Mouse (Mus musculus): ENCODE results near the gene Mrpl41. TPM values are rescaled to one million over a fixed set of nuclear protein-coding genes. Genes with fewer than 3 reads are reported as not detected.

Mrpl41 gene
- total RNA-seq, 1 experiment from 2014 or later, result 67.4 TPM

DNA sequence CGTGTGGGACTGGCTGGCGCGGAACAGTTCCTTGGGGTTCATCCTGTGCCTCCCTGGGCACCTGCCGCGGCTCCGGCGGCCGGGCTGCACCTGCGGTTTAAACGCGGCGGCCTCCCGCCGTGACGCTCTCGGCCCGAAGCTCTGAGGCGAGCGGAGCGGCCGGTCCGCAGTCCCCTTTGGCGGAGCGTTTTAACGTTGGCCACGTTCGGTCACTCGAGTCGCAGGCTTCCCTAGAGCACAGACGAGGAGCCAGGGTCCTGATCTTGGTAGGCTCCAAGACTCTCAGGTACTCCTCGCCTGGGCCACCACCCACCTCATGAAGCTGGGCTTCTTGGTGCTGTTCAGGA lies 24.7 kb downstream of the Mrpl41 start:
- peak in 1 of 2 experiments; percentile 7; a peak in 1 of 4 replicates for ATAC-seq (replicated peaks in 1 of 2; ENCODE audit: insufficient read depth in 1 of 2, low FRiP score in 2 of 2, low TSS enrichment in 1 of 2, low read depth in 1 of 2, poor library complexity in 2 of 2, severe bottlenecking in 2 of 2)

DNA sequence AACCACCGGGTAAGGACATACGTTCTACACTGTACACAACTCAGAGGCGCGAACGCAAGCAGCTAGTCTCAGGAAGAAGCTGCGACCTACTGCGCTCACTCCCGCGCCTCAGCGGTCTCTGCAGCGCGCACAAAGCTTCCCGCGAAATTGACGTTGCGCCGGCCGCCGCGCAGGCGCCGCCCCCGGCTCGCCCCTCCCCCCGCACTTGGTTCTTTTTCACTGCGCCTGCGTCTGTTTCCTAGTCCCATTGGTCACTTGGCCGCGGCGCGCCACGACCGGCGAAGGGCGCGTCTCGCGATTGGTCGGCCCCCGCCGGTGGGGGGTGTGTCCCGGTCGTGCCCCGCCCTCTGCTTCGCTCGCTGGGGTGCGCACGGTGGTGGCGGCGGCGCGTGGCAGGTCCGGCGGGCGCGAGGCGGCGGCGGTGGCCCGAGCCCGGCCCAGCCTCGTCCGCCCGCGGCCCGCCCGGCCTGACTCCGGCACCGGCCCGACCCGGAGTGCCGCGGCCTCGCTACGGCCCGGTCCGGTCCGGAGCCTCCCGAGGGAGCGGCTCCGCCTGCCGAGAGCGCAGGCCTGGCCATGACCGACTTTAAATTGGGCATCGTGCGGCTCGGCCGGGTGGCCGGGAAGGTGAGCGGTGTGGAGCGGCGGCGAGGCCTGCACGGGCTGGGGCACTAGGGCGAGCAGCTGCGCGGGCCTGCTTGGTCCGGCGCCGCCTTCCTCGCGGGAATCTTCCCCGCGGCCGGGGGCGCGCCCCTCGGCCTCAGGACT lies 25.3 kb downstream of the Mrpl41 start, which contains the start of gene Zmynd19:
Gene Zmynd19, plus strand, starts transcription at position 372 of the 768 bp plus-strand sequence.
- ATAC-seq (replicated peaks in 1 of 2; ENCODE audit: insufficient read depth in 1 of 2, low FRiP score in 2 of 2, low TSS enrichment in 1 of 2, low read depth in 1 of 2, poor library complexity in 2 of 2, severe bottlenecking in 2 of 2), result peak; percentile 84 to 98

DNA sequence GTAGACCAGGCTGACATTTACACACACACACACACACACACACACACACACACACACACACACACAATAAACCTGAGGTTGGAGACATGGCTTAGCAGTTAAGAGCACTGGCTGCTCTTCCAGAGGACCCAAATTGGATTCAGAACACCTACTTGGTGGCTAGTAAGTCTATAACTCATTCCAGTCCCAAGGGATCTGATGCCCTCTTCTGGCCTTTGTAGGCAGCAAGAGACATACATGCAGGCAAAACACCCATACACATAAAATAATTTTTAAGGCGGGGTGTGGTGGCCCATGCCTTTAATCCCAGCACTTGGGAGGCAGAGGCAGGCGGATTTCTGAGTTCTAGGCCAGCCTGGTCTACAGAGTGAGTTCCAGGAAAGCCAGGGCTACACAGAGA lies 30.6 kb downstream of the Mrpl41 start:
- peak; percentile 58 to 71; a peak in 3 of 4 replicates for ATAC-seq (replicated peaks in 1 of 2; ENCODE audit: insufficient read depth in 1 of 2, low FRiP score in 2 of 2, low TSS enrichment in 1 of 2, low read depth in 1 of 2, poor library complexity in 2 of 2, severe bottlenecking in 2 of 2)

DNA sequence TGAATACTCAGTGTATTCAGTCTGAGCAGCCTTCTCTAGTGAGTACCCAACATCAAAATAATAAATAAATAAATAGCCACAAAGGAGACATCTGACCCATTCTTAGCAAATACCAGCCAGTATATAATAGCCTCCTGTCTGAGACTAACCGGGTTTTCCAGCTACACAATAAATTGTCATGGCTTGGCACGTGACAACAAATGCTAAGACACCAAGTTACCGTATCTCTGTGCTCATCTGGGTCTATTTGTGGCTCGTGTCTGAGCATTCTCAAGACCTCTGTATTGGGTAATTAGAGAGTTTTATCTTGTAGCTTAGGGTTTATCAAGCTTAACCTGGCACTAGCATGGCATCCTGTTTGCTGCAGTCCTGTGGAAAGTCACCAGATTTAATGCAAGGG lies 32.8 kb downstream of the Mrpl41 start:
- no peak for ATAC-seq (replicated peaks in 1 of 2; ENCODE audit: insufficient read depth in 1 of 2, low FRiP score in 2 of 2, low TSS enrichment in 1 of 2, low read depth in 1 of 2, poor library complexity in 2 of 2, severe bottlenecking in 2 of 2)

DNA sequence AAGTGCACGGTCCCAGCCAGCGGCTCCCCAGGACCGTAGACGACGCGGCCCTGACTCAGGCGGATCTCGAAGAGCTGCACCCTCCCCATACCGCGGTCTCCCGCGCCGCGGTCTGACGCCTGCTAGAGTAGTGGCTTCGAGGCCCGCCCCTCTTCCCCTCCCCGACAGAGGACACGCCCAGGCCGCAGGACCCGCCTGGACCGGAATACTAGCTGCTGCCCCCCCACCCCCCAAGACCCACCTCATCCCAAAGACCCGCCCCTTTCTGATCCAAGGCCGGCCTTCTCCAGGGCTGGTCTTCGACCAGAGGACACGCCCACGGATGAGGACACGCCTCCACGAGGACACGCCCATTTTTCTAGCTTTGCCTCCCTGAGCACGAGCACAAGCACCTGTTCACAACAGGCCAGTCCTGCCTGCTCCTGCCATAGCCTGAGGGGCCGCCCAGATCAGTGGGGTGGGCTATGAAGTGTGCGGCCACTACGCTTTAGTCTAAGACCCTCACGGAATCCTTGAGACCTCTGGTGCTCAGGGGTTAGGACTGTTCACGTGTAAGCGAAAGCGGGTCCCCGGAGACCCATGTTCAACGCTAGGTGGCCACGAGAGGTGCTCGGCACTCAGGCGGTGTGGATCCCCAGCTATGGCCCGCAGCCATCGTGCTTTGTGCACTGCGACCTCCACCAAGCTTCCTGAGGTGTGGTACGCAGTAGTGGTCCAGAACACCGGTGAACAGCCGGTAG lies 39.7 kb downstream of the Mrpl41 start, which contains the start of gene Arrdc1:
Gene Arrdc1, minus strand, starts transcription at position 196 of the 740 bp plus-strand sequence.
- peak; percentile 90 to 93 for ATAC-seq (replicated peaks in 1 of 2; ENCODE audit: insufficient read depth in 1 of 2, low FRiP score in 2 of 2, low TSS enrichment in 1 of 2, low read depth in 1 of 2, poor library complexity in 2 of 2, severe bottlenecking in 2 of 2)

DNA sequence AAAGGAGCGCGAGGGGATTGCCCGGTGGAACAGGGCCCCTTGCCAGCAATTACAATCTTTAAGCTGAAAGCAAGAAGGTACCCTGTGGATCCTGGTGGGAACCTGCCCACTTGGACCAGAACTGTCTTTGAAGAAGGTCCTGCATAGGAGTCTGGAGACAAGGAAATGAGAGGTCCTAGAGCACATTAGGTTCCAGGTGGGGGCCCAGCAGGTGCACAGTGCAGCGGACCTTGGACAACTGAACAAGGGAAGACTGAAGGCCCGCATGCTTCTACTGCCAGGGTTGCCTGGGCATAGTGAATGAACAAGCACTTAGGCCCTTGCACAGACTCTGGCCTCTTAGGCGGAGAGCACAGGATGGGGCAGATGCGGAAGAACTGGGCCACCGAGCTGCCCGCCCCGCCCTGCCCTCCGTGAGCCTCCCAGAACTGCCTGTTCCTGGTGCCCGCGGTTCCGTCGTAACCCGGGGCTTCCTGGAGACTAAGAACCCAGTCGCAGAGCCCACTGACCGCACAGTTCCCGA lies 40.4 kb downstream of the Mrpl41 start:
- peak; percentile 54 to 63 for ATAC-seq (replicated peaks in 1 of 2; ENCODE audit: insufficient read depth in 1 of 2, low FRiP score in 2 of 2, low TSS enrichment in 1 of 2, low read depth in 1 of 2, poor library complexity in 2 of 2, severe bottlenecking in 2 of 2)

DNA sequence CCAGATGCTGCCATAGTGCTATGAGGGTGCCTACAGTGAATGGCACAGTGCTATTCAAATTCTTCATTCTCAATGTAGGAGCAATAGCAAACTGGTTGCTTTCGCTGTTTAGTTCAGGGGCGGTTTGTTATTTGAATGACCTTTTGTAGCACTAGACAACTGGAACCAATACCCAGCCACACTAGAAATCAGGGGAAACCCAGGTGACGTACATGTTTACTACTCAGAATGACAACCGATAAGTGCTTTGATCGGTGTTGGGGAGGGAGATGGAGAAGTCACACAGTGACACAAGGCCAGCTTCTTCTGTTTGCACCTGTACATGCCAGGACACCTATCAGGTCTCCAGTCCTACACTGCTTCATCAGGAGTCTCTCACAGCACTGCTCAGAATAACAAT lies 45.3 kb downstream of the Mrpl41 start:
- no peak for ATAC-seq (replicated peaks in 1 of 2; ENCODE audit: insufficient read depth in 1 of 2, low FRiP score in 2 of 2, low TSS enrichment in 1 of 2, low read depth in 1 of 2, poor library complexity in 2 of 2, severe bottlenecking in 2 of 2)

DNA sequence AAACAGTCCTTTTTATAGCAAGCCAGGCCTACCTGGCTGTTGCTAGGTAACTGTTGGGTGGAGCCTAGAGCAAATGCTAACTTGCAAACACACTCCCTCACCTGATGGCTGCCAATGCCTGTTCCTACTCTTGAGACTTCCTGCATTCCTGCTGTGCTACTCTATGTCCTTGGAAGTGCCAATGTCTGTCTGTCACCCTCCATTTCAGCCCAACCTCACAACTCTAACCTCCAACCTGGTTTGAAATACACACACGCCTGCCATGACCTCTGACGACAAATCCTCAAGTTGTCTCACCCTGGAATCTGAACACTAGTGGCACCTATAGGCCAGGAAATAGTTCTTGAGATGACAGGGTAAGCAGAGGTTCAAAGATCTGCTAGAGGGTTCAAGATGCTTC lies 45.8 kb downstream of the Mrpl41 start:
- ATAC-seq (replicated peaks in 1 of 2; ENCODE audit: insufficient read depth in 1 of 2, low FRiP score in 2 of 2, low TSS enrichment in 1 of 2, low read depth in 1 of 2, poor library complexity in 2 of 2, severe bottlenecking in 2 of 2), result no peak

DNA sequence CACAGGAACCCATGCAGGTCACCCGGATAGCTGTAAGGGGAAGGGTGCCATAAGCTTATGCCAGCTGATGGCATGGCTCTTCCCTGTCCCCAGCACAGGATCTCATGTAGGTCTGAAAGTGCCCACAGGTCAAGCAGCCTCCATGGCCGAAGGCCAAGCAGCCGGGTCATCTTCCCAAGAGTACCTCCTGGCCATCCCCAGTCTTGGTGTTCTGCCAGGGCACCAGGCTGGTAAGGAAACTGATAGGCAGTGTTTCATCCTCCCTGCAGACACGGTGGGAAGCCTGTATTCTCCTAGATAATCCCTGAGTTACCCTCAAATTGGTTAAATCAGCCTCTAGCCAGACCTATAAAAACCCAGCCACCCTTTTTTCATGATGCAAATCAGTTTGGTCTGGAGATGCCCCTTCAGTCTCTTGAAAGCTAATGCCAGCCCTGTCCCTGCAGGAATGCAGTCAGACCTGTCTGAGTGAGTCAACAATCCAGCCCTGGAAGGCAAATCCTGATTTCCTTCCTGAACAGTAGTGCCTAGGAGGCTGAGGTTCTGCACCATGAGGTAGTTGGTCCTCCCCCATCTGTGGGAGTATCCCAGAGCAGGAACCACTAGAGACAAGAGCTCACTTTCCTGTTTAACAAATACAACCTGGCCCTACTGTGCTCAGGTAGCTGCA lies 47.0 kb downstream of the Mrpl41 start:
- no peak for ATAC-seq (replicated peaks in 1 of 2; ENCODE audit: insufficient read depth in 1 of 2, low FRiP score in 2 of 2, low TSS enrichment in 1 of 2, low read depth in 1 of 2, poor library complexity in 2 of 2, severe bottlenecking in 2 of 2)

DNA sequence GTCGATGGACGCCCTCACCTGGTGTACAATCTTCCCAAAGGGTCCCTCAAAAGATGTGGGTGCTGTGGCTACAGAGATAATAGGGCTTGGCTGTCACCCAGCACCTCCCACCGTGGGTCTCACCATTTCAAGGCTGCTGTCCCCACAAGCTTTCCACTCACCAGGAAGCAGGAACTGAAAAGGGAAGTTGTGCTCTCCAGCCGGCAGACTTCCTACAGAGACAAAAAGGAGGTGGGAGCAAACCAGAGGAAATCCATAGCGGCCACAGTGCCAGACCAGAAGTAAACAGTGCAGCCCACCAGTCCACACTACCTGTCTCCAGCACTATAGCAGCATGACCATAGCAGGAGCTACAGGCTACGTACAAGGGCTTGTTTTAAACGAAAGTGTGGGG lies 47.9 kb downstream of the Mrpl41 start:
- peak; percentile 46 to 54; a peak in 3 of 4 replicates for ATAC-seq (replicated peaks in 1 of 2; ENCODE audit: insufficient read depth in 1 of 2, low FRiP score in 2 of 2, low TSS enrichment in 1 of 2, low read depth in 1 of 2, poor library complexity in 2 of 2, severe bottlenecking in 2 of 2)

DNA sequence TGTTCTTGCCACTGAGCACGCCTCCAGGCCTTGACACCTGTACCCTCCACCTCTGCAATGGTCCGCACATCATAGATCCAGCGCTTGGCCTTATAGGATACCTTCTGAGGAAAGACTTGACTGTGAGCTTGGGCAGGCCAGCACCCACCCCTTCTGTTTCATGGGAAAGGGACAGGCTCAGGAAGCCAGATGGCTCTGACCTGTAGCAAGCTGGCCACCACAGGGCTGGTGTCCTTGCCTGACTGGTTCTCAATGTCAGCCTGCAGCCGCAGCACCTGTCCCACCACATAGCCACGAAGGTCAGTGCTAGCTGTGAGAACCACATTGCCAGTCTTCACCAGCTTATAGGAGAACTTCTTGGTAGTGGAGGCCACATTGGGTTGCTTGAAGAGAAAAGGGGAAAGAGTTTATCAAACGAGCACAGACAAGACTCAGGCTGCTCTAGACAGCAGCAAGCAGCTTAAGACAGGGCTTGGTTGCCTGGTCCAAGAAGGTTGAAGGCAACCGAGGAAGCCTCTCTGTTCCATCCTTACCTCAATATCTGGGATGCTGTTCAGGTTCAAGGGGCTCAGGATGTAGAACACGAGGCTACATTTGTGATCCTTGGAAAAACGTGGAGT lies 48.4 kb downstream of the Mrpl41 start:
- no peak for ATAC-seq (replicated peaks in 1 of 2; ENCODE audit: insufficient read depth in 1 of 2, low FRiP score in 2 of 2, low TSS enrichment in 1 of 2, low read depth in 1 of 2, poor library complexity in 2 of 2, severe bottlenecking in 2 of 2)

DNA sequence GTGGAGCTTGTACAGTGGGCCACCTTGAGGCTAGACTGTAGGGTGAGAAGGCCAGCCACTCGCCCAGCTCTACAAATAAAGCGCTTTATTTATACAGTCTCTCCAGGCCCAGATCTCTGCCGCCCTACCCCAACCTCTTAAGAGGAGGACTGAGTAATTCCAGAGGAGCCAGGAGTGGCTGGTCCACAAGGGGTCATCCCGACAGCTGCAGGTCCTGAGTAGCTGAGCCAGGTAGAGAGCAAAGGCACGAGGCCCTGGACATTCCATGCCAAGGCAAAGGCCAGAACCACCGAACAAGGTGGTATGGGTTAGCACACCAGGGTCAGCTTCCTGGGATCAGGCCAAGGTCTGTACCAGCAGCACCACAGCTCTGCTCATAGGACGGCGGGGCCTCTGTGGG lies 49.6 kb downstream of the Mrpl41 start:
- no peak for ATAC-seq (replicated peaks in 1 of 2; ENCODE audit: insufficient read depth in 1 of 2, low FRiP score in 2 of 2, low TSS enrichment in 1 of 2, low read depth in 1 of 2, poor library complexity in 2 of 2, severe bottlenecking in 2 of 2)

Other genes starting within 250 kb of the Mrpl41 start
- 0.13 TPM in 1 of 2 replicates, not detected in the other for gene Cacna1b, start 211.9 kb downstream of the Mrpl41 start, total RNA-seq (2017)
- 136 and 149 TPM in 2 replicates for gene Ehmt1, start 55.5 kb downstream of the Mrpl41 start, total RNA-seq (2017)
- gene Arrdc1, start 39.8 kb downstream of the Mrpl41 start, total RNA-seq (2017), result 89.9 and 103 TPM in 2 replicates
- gene Zmynd19, start 25.3 kb downstream of the Mrpl41 start, total RNA-seq (2017), result 39.8 and 53.3 TPM in 2 replicates
- gene Dph7, start 12.7 kb downstream of the Mrpl41 start, total RNA-seq (2017), result 22.3 and 28.9 TPM in 2 replicates
- 41.2 and 70.3 TPM in 2 replicates for gene Pnpla7, start 935 bp upstream of the Mrpl41 start, total RNA-seq (2017)
- gene Nsmf, start 79.3 kb upstream of the Mrpl41 start, total RNA-seq (2017), result 16.0 and 28.9 TPM in 2 replicates
- gene Entpd8, start 105.2 kb upstream of the Mrpl41 start, total RNA-seq (2017), result not detected in 2 replicates
- 1.0 TPM in 1 of 2 replicates, not detected in the other for gene Noxa1, start 120.1 kb upstream of the Mrpl41 start, total RNA-seq (2017)
- 2.6 and 4.4 TPM in 2 replicates for gene Nrarp, start 205.7 kb upstream of the Mrpl41 start, total RNA-seq (2017)
- gene Tor4a, start 221.8 kb upstream of the Mrpl41 start, total RNA-seq (2017), result 30.0 and 33.3 TPM in 2 replicates
- 40.1 and 53.5 TPM in 2 replicates for gene Nelfb, start 236.4 kb upstream of the Mrpl41 start, total RNA-seq (2017)
- gene Stpg3, start 239.5 kb upstream of the Mrpl41 start, total RNA-seq (2017), result not detected in 2 replicates
- not detected in 2 replicates for gene Fam166a, start 243.6 kb upstream of the Mrpl41 start, total RNA-seq (2017)
- 426 and 473 TPM in 2 replicates for gene Tubb4b, start 249.6 kb upstream of the Mrpl41 start, total RNA-seq (2017)

All from hematopoietic stem cell, adult 5-6 weeks (primary cell).